Mouse (Mus musculus) cerebellum, adult 9-11 months (tissue): ENCODE data around the gene Llgl1.

Source experiments
- DNase-seq: peaks from one replicate; pipeline ENCODE4 v3.0.0; 2022

Llgl1 gene

GRCm38 (mm10) chr11:60727392-60728140, 28.0 kb downstream of the Llgl1 start:
- peak; percentile 50 for DNase-seq

GRCm38 (mm10) chr11:60728260-60728761, 28.8 kb downstream of the Llgl1 start, which contains the start of gene Mief2:
Mief2 (plus strand) TSS chr11:60728398.
- DNase-seq = peak; percentile 96

- no peak for DNase-seq
Observed at GRCm38 (mm10) chr11:60729217-60729641, 29.7 kb downstream of the Llgl1 start.

- DNase-seq = peak; percentile 36
Observed at GRCm38 (mm10) chr11:60730169-60730568, 30.6 kb downstream of the Llgl1 start.

- DNase-seq = no peak
Observed at GRCm38 (mm10) chr11:60731251-60731650, 31.7 kb downstream of the Llgl1 start.

- DNase-seq = no peak
Observed at GRCm38 (mm10) chr11:60734206-60734605, 34.7 kb downstream of the Llgl1 start.

GRCm38 (mm10) chr11:60735191-60735590, 35.7 kb downstream of the Llgl1 start:
- DNase-seq = no peak

GRCm38 (mm10) chr11:60736491-60736890, 37.0 kb downstream of the Llgl1 start:
- DNase-seq = no peak

- DNase-seq = no peak
Observed at GRCm38 (mm10) chr11:60737450-60737849, 37.9 kb downstream of the Llgl1 start.

GRCm38 (mm10) chr11:60740321-60740720, 40.8 kb downstream of the Llgl1 start:
- no peak for DNase-seq

GRCm38 (mm10) chr11:60755570-60755969, 56.0 kb downstream of the Llgl1 start:
- DNase-seq = no peak

- no peak for DNase-seq
Observed at GRCm38 (mm10) chr11:60761681-60762080, 62.2 kb downstream of the Llgl1 start.
